Mouse (Mus musculus) liver, embryonic 14.5 days (tissue): ENCODE measurements around the gene Ndufc2. TPM values are rescaled to one million over a fixed set of nuclear protein-coding genes. Genes with fewer than 3 reads are reported as not detected.

Source experiments
- ATAC-seq: fragments of 200-750 bp; cut with Nextera tagmentation; 2 replicates; pipeline ENCODE4 v1.8.0; 2017; ENCODE audit warnings: moderate number of reproducible peaks, mild to moderate bottlenecking, moderate library complexity; ENCODE audit not compliant: insufficient read depth
- DNase-seq, 3 experiments: peaks; one replicate each; pipeline ENCODE4 v3.0.0-alpha.2; 2012 to 2013; ENCODE audit warnings: low read depth in 3 of 3, low spot score in 3 of 3
- H3K27ac ChIP-seq: fragments of 300-500 bp; sonication (generic); 2 replicates; pipeline ENCODE4 v1.5.1; 2014; ENCODE audit warnings: moderate library complexity, mild to moderate bottlenecking, control low read depth, inconsistent platforms
- H3K27me3 ChIP-seq: fragments of 300-500 bp; sonication (generic); 2 replicates; pipeline ENCODE4 v1.6.1; 2014; ENCODE audit warnings: mild to moderate bottlenecking, low read length, moderate library complexity; ENCODE audit not compliant: control insufficient read depth, insufficient read depth
- H3K36me3 ChIP-seq: fragments of 300-500 bp; sonication (generic); replicated peaks from 2 replicates; pipeline ENCODE4 v1.6.1; 2014; ENCODE audit warnings: low read depth; ENCODE audit not compliant: control insufficient read depth, insufficient read depth
- H3K4me1 ChIP-seq, 2 experiments: fragments of 200-500 bp in 1 of 2; fragments of 300-500 bp in 1 of 2; sonication (generic) in 1 of 2; replicated peaks; 2 replicates each; pipeline ENCODE4 v1.6.1; 2012 to 2014; ENCODE audit warnings: antibody characterized with exemption in 1 of 2, inconsistent platforms in 1 of 2, low read length in 1 of 2; ENCODE audit not compliant: control insufficient read depth in 2 of 2, insufficient read depth in 2 of 2
- H3K4me2 ChIP-seq: fragments of 300-500 bp; sonication (generic); 2 replicates; pipeline ENCODE4 v1.6.1; 2014; ENCODE audit warnings: low read depth, mild to moderate bottlenecking, control low read depth, moderate library complexity
- H3K4me3 ChIP-seq, 2 experiments: fragments of 200-500 bp in 1 of 2; fragments of 300-500 bp in 1 of 2; sonication (generic) in 1 of 2; 2 replicates each; pipeline ENCODE4 v1.5.1; 2012 to 2014; ENCODE audit warnings: low read depth in 2 of 2, low read length in 2 of 2, mild to moderate bottlenecking in 2 of 2, control low read depth in 1 of 2, inconsistent platforms in 1 of 2, moderate library complexity in 1 of 2; ENCODE audit not compliant: insufficient read depth in 1 of 2
- H3K9ac ChIP-seq: fragments of 300-500 bp; sonication (generic); replicated peaks from 2 replicates; pipeline ENCODE4 v1.6.1; 2014; ENCODE audit warnings: mild to moderate bottlenecking, control low read depth, moderate library complexity
- H3K9me3 ChIP-seq: fragments of 300-500 bp; sonication (generic); 2 replicates; pipeline ENCODE4 v1.6.1; 2016; ENCODE audit warnings: low read length, mixed read lengths; ENCODE audit not compliant: control insufficient read depth
- CTCF ChIP-seq: IDR thresholded peaks from 2 replicates; pipeline ENCODE4 v1.5.1; 2016; ENCODE audit warnings: antibody characterized with exemption, low read depth, control low read depth
- EP300 ChIP-seq: IDR thresholded peaks from 2 replicates; pipeline ENCODE4 v1.6.1; 2016; ENCODE audit warnings: antibody characterized with exemption, low read depth
- WGBS: fragments of 180-500 bp; shearing (Covaris S2); extraction: QIAGEN DNeasy Blood & Tissue Kit; methylation state at CpG from one replicate; pipeline ENCODE4 v1.1.7; 2014; ENCODE audit not compliant: insufficient replicate concordance; 5-methylcytosine and 5-hydroxymethylcytosine counted together
- polyA plus RNA-seq, 2 experiments: library from polyadenylated mRNA; depleted of rRNA in 1 of 2; stranded (reverse) in 1 of 2; unstranded in 1 of 2; fragments of >200 nt; fragmentation: Nextera tagmentation in 1 of 2; extraction: Ambion mirVana in 1 of 2; gene quantifications; 2 replicates each; pipeline versions ENCODE4 v1.2.1 to v1.2.3; 2012 to 2014

The Ndufc2 gene
- polyA plus RNA-seq, 2 experiments = 107 to 250 TPM

GRCm38 (mm10) chr7:97355068-97355841 is 44.5 kb upstream of the Ndufc2 start:
- ATAC-seq (no peak), DNase-seq (no peak)
- Histone ChIP-seq H3K27ac (no peak overlapping the region), H3K9me3 (no peaks in the 10 kb centered on the region), H3K36me3 (no peaks in the 10 kb centered on the region), H3K9ac (no peak overlapping the region), H3K4me2 (no peak overlapping the region), H3K4me1 (no peaks in the 10 kb centered on the region; a peak in 1 of 4 replicates), H3K4me3 (no peak overlapping the region), H3K27me3 (no peaks in the 10 kb centered on the region)
- no peak for TF ChIP-seq CTCF
- no peak for TF ChIP-seq EP300
- 37% methylated on average over 13 of the region's 13 CpGs for WGBS

DNA sequence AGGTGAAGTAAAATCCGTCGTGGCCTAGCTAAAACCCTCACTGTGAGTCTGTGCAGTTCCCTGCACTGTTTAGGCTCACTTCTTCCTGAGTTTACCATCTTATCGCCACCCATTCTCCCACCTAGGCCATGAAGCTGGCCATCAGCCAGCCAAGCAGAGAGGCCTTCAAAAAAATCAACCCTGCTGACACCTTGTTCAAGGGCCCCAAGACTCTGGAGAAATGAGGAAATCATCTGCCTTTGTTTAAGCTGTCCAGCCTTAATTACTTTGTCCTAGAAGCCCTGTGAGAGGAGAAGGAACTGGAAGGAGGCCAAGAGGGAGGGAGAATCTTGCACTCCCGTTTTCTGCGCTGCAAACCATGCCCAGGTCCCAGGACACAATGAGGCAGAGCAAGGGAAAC is 43.5 kb upstream of the Ndufc2 start:
- Histone ChIP-seq H3K9ac (no peak overlapping the region), H3K4me2 (no peak overlapping the region), H3K27ac (no peak overlapping the region), H3K4me3 (no peak overlapping the region), H3K9me3 (no peaks in the 10 kb centered on the region), H3K4me1 (no peaks in the 10 kb centered on the region; a peak in 1 of 4 replicates), H3K36me3 (no peaks in the 10 kb centered on the region), H3K27me3 (no peaks in the 10 kb centered on the region)
- no peak for TF ChIP-seq CTCF
- no peak for TF ChIP-seq EP300
- ATAC-seq = no peak
- WGBS = 63% methylated on average over 5 of the region's 5 CpGs
- DNase-seq = no peak

DNA sequence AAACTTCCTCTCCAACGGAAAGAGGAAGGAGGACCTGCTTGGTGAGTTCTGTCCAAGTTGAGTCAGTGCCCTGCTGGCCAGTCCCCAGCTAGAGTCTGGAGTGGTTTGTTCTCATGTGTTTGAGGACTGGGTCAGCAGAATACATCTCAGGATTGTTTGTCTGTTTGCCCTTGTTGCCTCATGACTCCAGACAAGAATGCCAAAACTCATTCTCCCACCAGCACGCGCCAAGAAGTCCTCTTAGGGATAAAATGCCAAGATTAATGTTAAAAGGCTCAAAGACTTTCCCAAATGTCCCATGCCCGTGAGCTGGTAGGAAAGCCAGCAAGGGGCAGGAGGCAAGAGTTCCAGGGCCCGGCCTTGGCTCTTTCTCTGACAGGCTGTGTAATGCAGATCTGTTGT is 42.9 kb upstream of the Ndufc2 start:
- H3K4me2 ChIP-seq = no peak overlapping the region
- H3K9me3 ChIP-seq = no peaks in the 10 kb centered on the region
- DNase-seq (no peak), ATAC-seq (no peak)
- no peak overlapping the region for H3K9ac ChIP-seq
- H3K4me3 ChIP-seq = no peak overlapping the region
- H3K27ac ChIP-seq = no peak overlapping the region
- no peaks in the 10 kb centered on the region for H3K36me3 ChIP-seq
- TF ChIP-seq EP300 (no peak), CTCF (no peak)
- 52% methylated on average over 5 of the region's 5 CpGs for WGBS
- no peaks in the 10 kb centered on the region; a peak in 1 of 4 replicates for H3K4me1 ChIP-seq
- H3K27me3 ChIP-seq = no peaks in the 10 kb centered on the region

DNA sequence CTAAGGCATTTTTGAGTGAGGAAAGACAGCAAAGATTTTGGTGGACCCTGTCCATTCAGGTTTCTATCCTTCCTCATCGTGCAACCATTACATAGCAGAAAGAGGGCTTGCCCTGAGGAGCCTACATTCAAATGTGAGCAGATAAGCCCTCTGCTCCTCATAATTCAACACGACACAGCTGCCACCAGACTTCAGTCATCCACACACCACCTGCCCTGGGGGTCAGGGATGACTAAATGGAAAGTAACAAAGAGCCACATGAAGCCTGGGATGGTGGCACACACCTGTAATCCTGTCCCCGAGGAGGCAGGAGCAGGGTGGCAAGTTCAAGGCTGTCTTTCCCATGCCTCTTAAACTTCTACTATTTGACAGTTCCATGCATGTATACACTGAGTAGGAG is 42.0 kb upstream of the Ndufc2 start:
- H3K4me2 ChIP-seq = no peak overlapping the region
- H3K27ac ChIP-seq = no peak overlapping the region
- ATAC-seq (no peak), DNase-seq (no peak)
- H3K9me3 ChIP-seq = no peaks in the 10 kb centered on the region
- no peak overlapping the region for H3K9ac ChIP-seq
- no peaks in the 10 kb centered on the region; a peak in 1 of 4 replicates for H3K4me1 ChIP-seq
- TF ChIP-seq CTCF (no peak), EP300 (no peak)
- H3K4me3 ChIP-seq = no peak overlapping the region
- WGBS = 43% methylated on average over 3 of the region's 3 CpGs
- no peaks in the 10 kb centered on the region for H3K36me3 ChIP-seq
- H3K27me3 ChIP-seq = no peaks in the 10 kb centered on the region

DNA sequence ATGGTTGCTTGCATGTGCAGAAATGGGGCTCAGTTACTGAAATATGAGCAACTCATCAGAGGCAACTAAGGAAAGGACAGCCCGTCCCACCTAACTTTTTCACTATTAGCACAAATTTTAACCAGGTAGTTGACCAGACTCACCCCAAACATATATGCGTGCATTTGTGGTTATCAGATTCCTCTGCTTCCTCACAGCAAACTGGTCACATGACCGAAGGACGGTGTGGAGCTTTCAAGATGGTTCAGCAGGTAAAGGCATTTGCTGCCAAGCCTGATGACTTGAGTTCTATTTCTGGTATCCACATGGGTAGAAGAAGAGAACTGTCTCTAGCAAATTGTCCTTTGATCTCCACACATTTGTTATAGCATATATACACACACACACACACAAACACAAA is 41.5 kb upstream of the Ndufc2 start:
- DNase-seq (no peak), ATAC-seq (no peak)
- H3K4me1 ChIP-seq = no peaks in the 10 kb centered on the region; a peak in 1 of 4 replicates
- H3K27me3 ChIP-seq = no peaks in the 10 kb centered on the region
- no peak for TF ChIP-seq EP300
- no peak for TF ChIP-seq CTCF
- no peaks in the 10 kb centered on the region for H3K36me3 ChIP-seq
- H3K4me3 ChIP-seq = no peak overlapping the region
- H3K4me2 ChIP-seq = no peak overlapping the region
- WGBS = 44% methylated on average over 4 of the region's 4 CpGs
- H3K9me3 ChIP-seq = no peaks in the 10 kb centered on the region
- H3K9ac ChIP-seq = no peak overlapping the region
- no peak overlapping the region for H3K27ac ChIP-seq
